Mouse (Mus musculus): ENCODE measurements at regions not wholly inside any gene's neighbourhood (a gene's known extent, or its start where the extent isn't known, plus 50 kb on each side); places are given as distances from the start of the nearest gene placed in this dataset.

DNA sequence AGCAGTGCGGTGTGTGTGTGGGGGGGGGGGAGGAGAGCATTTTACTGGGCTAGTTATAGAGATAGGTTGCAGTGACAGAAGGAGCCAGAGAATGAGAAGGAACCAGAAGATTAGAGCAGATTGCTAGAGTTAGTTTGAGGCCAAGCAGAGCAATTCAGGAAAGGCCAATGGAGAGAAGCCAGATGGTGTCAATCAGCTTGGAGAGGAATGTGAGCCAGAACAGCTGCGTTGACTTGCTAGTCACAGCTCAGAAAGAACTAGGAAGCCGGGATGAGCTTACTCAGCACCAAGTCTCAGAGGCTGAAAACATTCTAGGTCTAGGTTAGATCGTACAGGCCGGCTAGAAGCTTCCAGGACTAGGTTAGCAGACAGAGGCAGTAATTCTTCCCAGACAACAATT is 140.6 kb downstream of the Sp3 start:
- no peak for DNase-seq

DNA sequence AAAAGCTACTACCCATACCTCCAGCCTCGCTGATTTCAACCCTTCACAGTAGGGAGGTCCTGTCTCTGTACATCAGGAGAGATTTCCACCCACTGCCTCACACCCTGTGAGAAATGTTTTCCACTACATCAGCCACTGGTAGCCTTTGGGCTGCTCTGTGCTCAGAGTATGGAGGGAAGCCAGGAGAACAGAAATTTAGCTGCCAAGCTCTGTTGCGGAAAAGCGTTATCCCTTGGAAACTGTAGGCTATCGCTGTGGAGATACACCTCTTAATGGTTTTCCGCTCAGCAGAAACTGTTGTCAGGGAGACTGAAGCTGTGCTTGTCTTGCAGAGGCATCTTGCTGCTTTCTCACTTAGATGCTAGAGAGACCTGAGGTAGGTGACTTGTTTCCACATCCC is 138.9 kb downstream of the Sp3 start:
- no peak for DNase-seq

DNA sequence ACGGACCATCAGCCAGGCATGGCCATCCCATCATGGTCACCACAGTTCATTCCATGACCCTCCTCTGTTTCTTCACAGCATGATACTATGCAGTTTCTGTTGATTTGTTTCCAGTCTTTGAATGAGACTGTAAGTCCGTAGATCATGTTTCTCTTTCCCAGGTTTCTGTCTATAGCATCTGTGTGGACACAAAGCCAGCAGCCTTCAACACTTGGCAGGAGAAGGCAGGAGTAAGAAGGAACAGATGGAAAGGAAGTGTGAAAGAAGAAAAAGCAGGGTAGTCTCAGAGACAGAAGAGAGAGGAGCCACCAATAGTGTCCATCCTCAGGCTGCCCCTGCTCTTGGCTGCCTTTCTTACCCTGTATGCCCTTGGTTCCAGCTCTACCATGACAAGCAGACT is 136.6 kb downstream of the Sp3 start:
- no peak for DNase-seq

DNA sequence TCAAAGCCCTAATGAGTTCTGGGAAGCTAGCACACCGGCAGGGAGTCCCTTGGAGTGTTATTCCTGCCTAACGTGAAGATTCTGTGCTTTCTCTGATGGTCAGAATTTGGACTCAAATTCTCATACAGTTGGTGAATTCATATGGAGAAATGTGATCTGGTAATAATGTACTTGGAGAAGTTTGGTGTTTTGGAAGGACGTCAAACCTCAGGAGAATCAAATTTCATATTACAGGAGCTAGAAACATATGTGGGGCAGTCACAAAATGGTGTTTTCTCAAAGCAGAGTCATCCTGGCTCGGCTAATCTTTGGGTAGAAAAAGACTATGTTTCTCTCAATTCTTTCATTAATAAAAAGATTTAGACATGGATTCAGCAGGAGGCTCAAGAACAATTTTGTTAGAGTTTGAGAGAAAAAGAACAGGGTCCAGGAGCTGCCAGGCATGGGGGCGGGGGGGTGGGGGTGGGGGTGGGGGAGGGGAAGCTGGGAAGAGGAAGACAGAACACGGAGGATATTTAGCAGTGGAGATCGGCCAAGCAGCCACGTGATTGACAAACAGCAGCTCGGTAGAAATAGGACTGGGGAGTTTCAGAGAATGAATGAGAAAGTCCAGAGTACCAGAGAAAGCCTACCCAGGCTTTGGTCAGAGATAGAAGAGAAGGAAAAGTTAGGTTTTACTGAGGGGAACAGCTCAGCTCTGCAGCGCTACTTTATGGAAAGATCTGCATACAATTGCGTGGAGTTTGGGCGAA is 130.6 kb downstream of the Sp3 start:
- no peak for DNase-seq

DNA sequence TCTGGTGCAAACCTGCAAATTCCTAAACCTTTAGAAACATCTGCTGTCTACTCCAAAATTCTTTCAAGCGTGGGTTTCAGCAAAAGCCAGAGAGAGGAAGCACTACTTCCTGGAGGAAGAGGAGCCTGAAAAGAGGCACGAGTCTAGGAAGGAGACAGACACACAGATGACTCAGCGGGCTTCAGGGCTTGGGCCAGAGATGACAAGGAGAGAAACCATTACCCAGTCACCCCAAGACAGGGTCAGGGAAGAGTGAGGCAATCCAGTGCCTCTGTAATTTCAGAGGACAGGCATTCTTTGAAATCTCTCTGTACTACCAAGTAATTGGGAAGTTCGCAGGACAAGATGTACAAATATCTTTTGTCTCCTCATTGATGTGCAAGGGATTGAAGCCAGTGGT is 127.7 kb downstream of the Sp3 start:
- DNase-seq: no peak

DNA sequence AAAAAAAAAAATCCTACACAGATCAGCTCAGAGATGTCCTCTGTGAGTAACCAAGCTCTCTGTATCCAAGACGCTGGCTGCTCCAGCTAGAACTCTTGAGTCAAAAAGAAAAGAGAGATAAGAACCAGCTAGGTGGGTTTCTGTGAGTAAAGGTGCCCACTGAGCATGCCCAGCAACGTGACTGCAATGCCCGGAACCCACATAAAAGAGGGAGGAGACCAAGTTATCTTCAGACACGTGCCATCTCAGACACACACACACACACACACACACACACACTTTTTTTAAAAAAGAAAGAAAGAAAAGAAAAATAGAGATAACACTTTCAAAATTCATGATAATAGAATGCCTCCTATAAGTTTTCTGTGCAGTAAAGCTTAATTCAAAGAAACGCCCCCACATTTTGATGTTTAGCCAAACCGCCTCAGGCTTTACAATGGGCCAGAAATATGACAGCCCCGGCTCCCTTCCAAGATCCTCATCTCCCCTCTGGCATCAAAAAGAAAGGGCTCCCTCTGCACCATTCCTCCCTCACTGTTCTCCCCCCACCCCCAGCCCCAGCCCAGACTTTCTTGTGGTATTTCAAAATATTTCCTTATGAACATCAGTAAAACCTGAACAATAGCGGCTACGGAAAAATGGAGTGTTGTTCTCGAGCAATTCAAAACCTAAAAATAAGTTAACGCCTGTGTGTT is 124.8 kb downstream of the Sp3 start:
- DNase-seq: no peak

DNA sequence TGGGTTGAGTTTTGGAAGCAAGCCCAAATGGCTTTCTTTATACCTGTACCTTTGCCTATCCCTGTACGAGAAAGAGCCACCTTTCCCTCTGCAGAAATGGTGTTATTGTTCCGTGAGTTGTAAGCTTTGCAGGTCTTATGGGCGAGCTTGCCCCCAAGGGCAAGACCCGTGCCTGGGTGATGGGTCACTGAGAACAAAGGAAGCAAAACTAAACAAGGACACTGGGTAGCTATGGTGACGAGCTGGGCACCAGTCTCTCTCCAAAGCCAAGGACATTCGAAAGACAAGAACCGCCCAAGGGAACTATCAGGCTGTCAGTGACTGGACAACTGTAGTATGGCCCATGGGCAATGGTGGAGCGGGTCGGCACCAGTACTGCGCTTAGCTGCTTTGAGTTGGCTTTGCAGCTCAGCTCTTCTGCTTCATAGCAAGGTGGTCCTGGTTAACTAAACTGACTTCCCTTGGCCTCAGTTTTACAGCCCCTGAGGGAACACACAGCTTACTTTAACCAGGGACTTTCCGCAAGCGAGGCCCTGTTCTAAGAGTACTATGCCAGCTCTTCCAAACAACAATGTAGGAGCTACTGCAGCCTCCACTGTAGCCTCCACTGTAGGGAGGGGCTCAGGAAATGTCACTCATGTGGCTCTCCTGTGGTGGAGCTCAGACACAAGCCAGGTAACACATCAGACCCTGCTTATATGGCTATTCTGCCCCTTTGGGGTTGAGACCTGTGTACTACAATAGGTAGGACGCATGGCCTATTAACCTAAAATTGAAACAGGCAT is 124.1 kb downstream of the Sp3 start:
- no peak for DNase-seq

DNA sequence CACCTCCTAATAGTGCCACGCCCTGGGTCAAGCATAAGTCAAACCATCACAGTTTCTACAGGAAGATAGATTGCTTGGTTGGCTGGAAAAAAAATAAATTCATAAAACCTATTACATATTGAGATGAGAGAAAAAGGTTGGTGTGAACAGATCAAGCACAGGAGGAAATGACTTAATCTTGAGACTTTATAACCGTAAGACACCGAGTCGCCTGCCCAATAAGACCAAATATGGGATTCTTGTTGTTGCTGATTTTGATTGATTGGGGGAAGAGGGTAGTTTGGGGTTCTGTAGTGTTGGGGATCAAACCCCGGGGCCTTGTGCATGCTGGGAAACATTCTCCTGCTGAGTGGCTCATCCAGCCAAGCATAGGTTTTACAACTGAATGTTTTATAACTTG is 122.9 kb downstream of the Sp3 start:
- no peak for DNase-seq

DNA sequence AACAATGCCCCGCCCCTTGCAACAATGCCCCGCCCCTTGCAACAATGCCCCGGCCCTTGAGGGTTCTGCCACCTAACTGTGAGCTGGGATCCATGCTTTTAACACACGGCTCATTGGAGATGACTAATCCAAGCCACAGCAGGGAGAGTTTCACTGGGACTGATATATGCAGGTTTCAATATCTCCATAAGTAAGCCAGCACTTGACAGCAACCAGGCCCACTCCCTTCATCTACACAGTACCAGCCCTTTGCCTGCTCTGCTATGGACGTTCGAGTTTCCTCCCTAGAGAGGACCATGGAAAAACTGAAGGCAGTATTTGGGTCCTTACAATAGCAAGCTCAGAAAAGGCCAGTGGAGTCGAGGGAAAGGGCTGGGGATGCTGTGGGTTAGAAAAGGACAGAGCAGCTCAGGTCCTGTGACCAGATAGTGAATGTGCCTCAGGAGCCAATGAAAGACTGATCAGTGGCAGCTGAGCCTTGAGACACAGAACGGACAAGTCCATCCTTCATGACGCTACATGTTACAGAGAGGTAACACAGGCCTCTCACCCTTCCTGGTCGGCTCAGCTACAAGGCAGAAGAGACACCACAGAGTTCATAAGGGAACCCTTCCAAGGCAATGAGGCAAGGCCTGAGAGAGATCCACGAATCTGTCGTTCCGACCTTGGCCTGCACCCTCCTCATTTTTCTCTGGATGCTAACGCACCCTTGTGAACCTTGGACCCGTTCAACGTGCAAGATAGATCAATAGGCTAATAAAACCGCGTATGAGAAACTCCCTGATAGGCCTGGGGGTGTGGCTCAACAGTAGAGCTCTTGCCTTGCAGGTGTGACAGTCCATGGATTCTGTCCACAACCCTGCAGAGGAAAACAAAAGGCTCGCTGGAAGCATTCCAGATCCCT is 114.5 kb downstream of the Sp3 start:
- no peak for DNase-seq

DNA sequence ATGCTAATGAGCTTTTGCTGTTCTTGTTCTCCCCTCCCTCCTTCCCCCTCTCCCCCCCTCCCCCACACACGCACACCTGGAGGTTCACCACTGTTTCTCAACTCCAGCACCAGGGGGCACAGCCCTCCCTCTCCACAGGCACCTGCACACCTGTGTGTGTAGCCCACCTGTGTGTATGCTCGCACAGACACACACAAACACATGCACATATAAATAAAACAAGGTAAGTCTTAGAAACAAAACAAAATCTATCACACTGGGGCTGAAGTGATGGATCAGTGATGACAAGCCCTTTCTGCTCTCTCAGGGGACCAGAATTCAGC is 113.9 kb downstream of the Sp3 start:
- DNase-seq: no peak

DNA sequence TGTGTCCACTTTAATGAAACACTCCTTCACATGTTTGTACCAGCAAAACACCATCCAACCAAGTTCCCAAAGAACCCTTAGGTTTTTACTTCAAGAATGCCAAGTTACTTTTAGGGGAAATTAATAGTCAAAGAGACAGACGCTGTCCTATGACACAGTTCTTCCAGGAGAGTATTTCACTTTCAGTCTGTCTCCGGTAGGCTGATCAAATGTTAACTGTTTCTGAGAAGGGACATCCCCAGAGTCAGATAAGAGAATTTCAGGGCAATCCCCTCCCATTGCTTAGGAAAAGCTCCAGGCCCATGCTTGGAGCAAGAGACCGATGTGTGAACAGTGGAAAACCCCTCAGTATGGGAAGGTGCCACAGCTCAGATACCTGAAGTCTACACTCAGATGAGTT is 112.1 kb downstream of the Sp3 start:
- no peak for DNase-seq

DNA sequence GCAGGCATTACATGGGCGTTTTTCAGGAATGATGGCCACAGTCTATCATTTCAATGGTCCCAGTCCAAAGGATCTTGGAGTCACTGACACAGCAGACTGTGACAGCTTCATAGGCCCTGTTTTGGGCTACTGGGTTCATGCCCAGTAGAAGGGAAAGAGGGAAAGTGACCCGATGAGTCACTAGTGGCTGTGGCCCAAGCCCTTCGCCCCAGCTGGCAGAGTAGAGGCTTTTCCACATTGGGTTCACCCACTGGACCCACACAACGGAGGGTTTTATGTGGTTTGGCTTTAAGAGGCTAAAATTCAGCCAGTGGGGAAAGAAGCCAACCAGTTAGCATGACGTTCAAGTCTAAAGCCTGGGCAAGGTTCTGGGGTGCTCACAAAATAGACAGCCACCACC is 108.4 kb downstream of the Sp3 start:
- DNase-seq: peak; percentile 5

DNA sequence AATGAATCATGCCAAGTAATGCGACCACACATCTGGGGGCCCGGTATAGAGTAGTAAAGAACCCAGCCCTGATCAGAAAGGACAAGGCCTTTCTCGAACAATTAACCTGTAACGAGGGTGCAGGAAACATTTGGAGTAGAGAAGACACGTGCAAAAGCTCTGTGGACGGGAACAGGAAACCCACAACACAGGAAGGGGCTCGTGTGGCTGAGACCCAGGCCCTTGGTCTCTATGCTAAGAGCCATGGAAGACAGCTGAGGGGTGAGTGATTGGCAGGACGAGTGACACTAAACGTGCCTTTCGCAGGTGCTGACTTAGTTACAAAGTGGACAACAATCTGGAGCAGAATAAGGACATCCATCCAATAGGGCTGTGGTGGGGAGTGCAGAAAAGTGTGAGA is 106.3 kb downstream of the Sp3 start:
- DNase-seq: no peak

DNA sequence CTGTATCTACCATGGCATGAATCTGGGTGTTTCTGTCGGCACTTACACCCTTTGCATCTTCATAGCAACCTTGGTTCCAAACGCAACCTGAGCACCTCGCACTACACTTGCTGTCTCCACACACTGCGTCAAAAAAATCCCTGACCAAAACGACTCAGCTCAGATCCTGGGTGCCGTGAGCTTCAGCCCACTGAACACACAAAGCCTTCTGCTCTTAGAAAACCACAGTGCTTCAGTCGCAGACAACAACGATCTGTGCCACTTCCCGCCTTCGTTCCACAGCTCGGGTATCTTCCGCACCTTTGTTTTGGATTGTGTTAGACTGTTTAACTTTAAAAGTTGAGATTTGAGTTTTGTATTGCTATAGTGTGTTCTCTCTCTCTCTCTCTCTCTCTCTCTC is 105.7 kb downstream of the Sp3 start:
- no peak for DNase-seq

DNA sequence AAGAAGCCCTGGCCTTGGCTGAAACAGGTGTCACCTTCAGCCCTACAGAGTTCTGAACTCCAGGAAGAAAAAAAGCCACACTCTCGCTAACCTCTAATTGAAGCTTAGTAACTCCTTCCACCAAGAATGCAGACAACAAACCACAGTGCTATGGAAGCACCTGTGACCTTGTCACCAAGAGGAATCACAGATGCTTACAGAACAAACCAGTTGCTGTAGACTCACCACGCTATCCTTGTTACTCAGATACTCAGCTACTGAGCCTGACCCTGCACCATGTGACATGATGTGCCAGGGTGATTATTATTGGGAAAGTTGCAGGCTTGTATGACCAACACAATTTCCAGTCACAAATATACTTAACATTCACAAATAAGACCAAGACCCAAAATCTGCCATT is 104.6 kb downstream of the Sp3 start:
- no peak for DNase-seq

DNA sequence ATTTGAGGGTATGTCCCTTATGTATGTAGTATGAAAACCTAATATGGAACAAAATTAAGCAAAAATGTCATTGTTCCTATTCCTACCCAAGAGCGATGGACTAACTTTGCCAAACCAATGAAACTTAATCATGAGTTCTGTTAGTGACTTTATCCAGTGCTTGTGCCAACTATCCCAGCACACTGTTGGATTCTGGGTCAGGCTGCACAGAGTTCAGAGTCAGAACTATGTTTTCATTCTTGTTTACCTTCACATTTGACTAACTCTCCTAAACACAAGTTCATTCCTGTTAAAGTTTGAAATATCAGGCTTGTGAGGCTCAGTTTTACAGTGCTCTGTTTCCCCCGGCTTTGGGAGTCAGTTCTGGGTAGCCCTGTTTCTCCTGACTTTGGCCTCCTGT is 100.2 kb downstream of the Sp3 start:
- no peak for DNase-seq

DNA sequence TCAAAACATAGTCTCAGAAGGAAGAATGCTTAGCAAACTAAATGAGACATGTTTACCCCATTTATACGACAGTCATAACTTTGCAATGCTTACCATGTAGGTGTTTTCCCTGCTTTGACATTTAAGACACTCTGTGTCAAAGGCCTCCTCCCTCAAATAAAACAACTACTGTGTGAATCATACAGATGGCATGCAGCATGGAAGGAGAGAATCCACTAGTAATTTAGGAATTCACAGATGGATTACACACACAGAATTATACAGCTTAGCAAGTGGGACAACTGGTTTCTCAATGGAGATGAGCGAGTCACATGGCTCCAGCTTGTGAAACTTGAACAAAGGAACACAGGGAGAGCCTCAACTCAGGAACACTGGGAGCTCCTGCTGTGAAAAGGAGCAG is 98.7 kb downstream of the Sp3 start:
- DNase-seq: no peak

DNA sequence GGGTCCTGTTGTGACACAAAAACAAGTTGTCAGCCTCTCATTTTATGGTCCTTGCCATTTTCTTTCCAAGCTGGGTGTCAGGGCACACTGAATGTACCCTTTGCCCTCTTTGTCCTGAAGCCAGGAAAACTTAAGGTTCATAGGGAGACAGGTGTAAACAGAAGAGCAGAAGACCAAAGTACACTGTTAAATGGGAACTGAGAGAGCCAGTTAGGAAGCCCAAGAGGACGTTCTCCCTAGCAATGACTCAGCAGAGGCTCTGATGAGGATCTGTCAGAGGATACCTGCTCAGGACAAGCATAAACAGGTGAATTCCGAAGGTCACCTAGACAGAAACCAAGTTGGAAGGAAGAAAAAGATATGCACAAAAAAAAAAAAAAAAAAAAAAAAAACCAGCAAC is 94.0 kb downstream of the Sp3 start:
- DNase-seq: no peak
